Mouse (Mus musculus) liver, embryonic 14 days (tissue): ENCODE measurements around the gene Gm3453. TPM values are rescaled to one million over a fixed set of nuclear protein-coding genes. Genes with fewer than 3 reads are reported as not detected.

Experiments used
- polyA plus RNA-seq: library from polyadenylated mRNA; depleted of rRNA; stranded (reverse); fragments of >200 nt; gene quantifications from 2 replicates; pipeline ENCODE4 v1.2.3, GENCODE M21; 2012; rRNA removed

Gm3453 gene
- not detected in 2 replicates for polyA plus RNA-seq

DNA sequence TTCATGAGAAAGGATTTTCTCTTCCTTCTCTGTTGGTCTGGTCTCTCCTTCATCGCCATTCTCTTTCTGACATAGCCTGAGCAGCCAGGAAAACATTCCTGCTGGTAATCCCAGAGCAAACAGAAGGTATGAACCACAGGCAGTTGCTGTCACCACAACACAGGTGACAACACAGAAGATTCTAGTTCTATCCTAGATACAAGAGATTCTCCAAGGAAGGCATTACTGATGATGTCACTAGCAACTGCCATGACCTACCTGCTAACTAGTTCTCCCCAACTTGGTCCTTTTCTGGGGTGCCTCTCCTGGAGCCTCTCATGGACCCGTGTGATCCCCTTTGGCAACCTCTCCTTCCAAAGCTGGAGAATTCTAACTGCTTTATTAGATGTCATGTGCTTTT is at the start of gene Gm3453:
Gene Gm3453, minus strand, starts transcription at position 101 of the 400 bp plus-strand sequence.

GRCm38 (mm10) chr14:5961635-5962034 is 17.3 kb downstream of the Gm3453 start, which contains the start of gene Gm3248:
TSS of gene Gm3248 (minus strand) at chr14:5961745.

Other genes starting within 250 kb of the Gm3453 start
- gene Gm3373, start 237.6 kb downstream of the Gm3453 start, polyA plus RNA-seq, result 0.03 TPM in 1 of 2 replicates, not detected in the other
- gene Gm3383, start 171.2 kb downstream of the Gm3453 start, polyA plus RNA-seq, result 0.05 and 0.07 TPM in 2 replicates
- not detected in 2 replicates for gene Gm3424, start 148.8 kb downstream of the Gm3453 start, polyA plus RNA-seq
- gene Gm8237, start 98.8 kb downstream of the Gm3453 start, polyA plus RNA-seq, result not detected in 2 replicates
- gene Gm3248, start 17.4 kb downstream of the Gm3453 start, polyA plus RNA-seq, result 0.02 and 0.05 TPM in 2 replicates
- gene Gm6337, start 79.1 kb upstream of the Gm3453 start, polyA plus RNA-seq, result not detected in 2 replicates
- gene Gm8206, start 114.8 kb upstream of the Gm3453 start, polyA plus RNA-seq, result 0.01 and 0.05 TPM in 2 replicates
- gene Gm3468, start 129.5 kb upstream of the Gm3453 start, polyA plus RNA-seq, result 0.11 and 0.13 TPM in 2 replicates
- gene Gm3476, start 146.7 kb upstream of the Gm3453 start, polyA plus RNA-seq, result not detected in 2 replicates
- gene Gm21560, start 240.2 kb upstream of the Gm3453 start, polyA plus RNA-seq, result not detected in 2 replicates